17 mouse cellular contexts compared by ENCODE assay signal in genomic region chr4:133645680-133646079, GRCm38 (mm10). TPM values are rescaled to one million over a fixed set of nuclear protein-coding genes. Genes with fewer than 3 reads are reported as not detected.
DNase-seq lines count a peak whose midpoint lies in the region; ATAC-seq and TF ChIP-seq lines count a peak whose summit lies in the region.
"Had no signal": no experiment of that assay in that cellular context is flagged by ENCODE, and none has a peak within 500 bp of the region (broad histone marks: within the 10 kb centered on the region; RNA-seq: fewer than 3 reads in every experiment).

No protein-coding gene starts in this region.

- H3K27me3 ChIP-seq in heart, embryonic 10.5 days (ENCODE audit: insufficient read depth, poor library complexity, severe bottlenecking): no peaks in the 10 kb centered on the region
- H3K27me3 ChIP-seq in liver, embryonic 11.5 days (replicated peaks; ENCODE audit: control insufficient read depth, insufficient read depth, low read length): no peaks in the 10 kb centered on the region
- H3K27me3 ChIP-seq in embryonic facial prominence, embryonic 12.5 days: no peaks in the 10 kb centered on the region
- H3K27me3 ChIP-seq in limb, embryonic 12.5 days: no peaks in the 10 kb centered on the region; the same call in 1 of the 2 replicates
- H3K27me3 ChIP-seq: CH12.LX; forebrain, embryonic 15.5 days; midbrain, embryonic 12.5 days had no signal

- H3K4me1 ChIP-seq in heart, embryonic 10.5 days: peaks cover 3% of the 10 kb centered on the region; the same call in 1 of the 2 replicates
- no peaks in the 10 kb centered on the region; the same call in 1 of the 2 replicates for H3K4me1 ChIP-seq in liver, embryonic 11.5 days (replicated peaks; ENCODE audit: control insufficient read depth, insufficient read depth, low read length)
- H3K4me1 ChIP-seq in embryonic facial prominence, embryonic 12.5 days: no peaks in the 10 kb centered on the region
- no peaks in the 10 kb centered on the region for H3K4me1 ChIP-seq in limb, embryonic 12.5 days (replicated peaks)
- H3K4me1 ChIP-seq: forebrain, embryonic 15.5 days; midbrain, embryonic 12.5 days had no signal

- no peak for DNase-seq in heart, embryonic 10.5 days (ENCODE audit: low spot score)
- no peak for DNase-seq in heart, adult 18-20 months
- DNase-seq in liver, embryonic 11.5 days (ENCODE audit: low spot score): no peak
- no peak for DNase-seq in liver
- no peak for DNase-seq in gastrocnemius, adult 2 months
- no peak for DNase-seq in adrenal gland, adult 18-20 months (ENCODE audit: low spot score in 2 of 2)
- DNase-seq: adrenal gland, postnatal 14 days; cerebellum, adult 2 months; kidney, postnatal 25 days; spleen, adult 18-20 months; thymus, postnatal 4 days had no signal

- 30% methylated on average over 21 of the region's 21 CpGs for WGBS in heart, embryonic 10.5 days
- 48% methylated on average over 21 of the region's 21 CpGs for WGBS in liver, embryonic 11.5 days
- 40% methylated on average over 21 of the region's 21 CpGs for WGBS in embryonic facial prominence, embryonic 12.5 days
- 33% methylated on average over 21 of the region's 21 CpGs for WGBS in limb, embryonic 12.5 days

- no peaks in the 10 kb centered on the region for H3K36me3 ChIP-seq in heart, embryonic 10.5 days
- H3K36me3 ChIP-seq in liver, embryonic 11.5 days (ENCODE audit: control insufficient read depth, insufficient read depth, low read length): no peaks in the 10 kb centered on the region
- no peaks in the 10 kb centered on the region for H3K36me3 ChIP-seq in embryonic facial prominence, embryonic 12.5 days
- H3K36me3 ChIP-seq in limb, embryonic 12.5 days: no peaks in the 10 kb centered on the region
- H3K36me3 ChIP-seq: forebrain, embryonic 15.5 days; midbrain, embryonic 12.5 days had no signal

- H3K9ac ChIP-seq in liver, embryonic 11.5 days (ENCODE audit: low read depth, low read length): no peak overlapping the region
- no peak overlapping the region for H3K9ac ChIP-seq in embryonic facial prominence, embryonic 12.5 days
- H3K9ac ChIP-seq in limb, embryonic 12.5 days (replicated peaks): no peak overlapping the region; the same call in 1 of the 2 replicates
- H3K9ac ChIP-seq: forebrain, embryonic 15.5 days; midbrain, embryonic 12.5 days had no signal

- no peak for ATAC-seq in liver, embryonic 11.5 days (replicated peaks; ENCODE audit: low FRiP score)
- no peak for ATAC-seq in embryonic facial prominence, embryonic 12.5 days (ENCODE audit: insufficient number of reproducible peaks, insufficient read depth, low FRiP score, low TSS enrichment)
- ATAC-seq in limb, embryonic 12.5 days (ENCODE audit: insufficient number of reproducible peaks, insufficient read depth, low FRiP score, low TSS enrichment, low read depth): no peak
- ATAC-seq: forebrain, embryonic 15.5 days had no signal

- H3K9me3 ChIP-seq in heart, embryonic 10.5 days: 0 out of 2 replicates have a peak, but pooled peaks cover 4% of the 10 kb centered on the region
- H3K9me3 ChIP-seq in liver, embryonic 11.5 days (ENCODE audit: control insufficient read depth, low read length): no peaks in the 10 kb centered on the region
- 0 out of 2 replicates have a peak, but pooled peaks cover 8% of the 10 kb centered on the region for H3K9me3 ChIP-seq in embryonic facial prominence, embryonic 12.5 days
- peaks cover 12% of the 10 kb centered on the region for H3K9me3 ChIP-seq in limb, embryonic 12.5 days
- H3K9me3 ChIP-seq: forebrain, embryonic 15.5 days had no signal

- TF ChIP-seq CTCF in gastrocnemius, adult 2 months (IDR thresholded peaks at IDR 0.05): no peak

- intact Hi-C loops in gastrocnemius, adult 2 months (cut with DNase I): no loop called here

- H3K4me2 ChIP-seq in liver, embryonic 11.5 days: peak overlapping the region; percentile 13; the same call in 1 of the 2 replicates
- 0 out of 2 replicates have a peak overlapping the region, but pooled peaks have one; percentile 11 for H3K4me2 ChIP-seq in embryonic facial prominence, embryonic 12.5 days (replicated peaks)
- peak overlapping the region; percentile 32 for H3K4me2 ChIP-seq in limb, embryonic 12.5 days
- H3K4me2 ChIP-seq: forebrain, embryonic 15.5 days; midbrain, embryonic 12.5 days had no signal

- peak overlapping the region; percentile 29 for H3K4me3 ChIP-seq in heart, embryonic 10.5 days
- no peak overlapping the region for H3K4me3 ChIP-seq in liver, embryonic 11.5 days (ENCODE audit: low read depth, low read length)
- no peak overlapping the region for H3K4me3 ChIP-seq in embryonic facial prominence, embryonic 12.5 days
- H3K4me3 ChIP-seq in limb, embryonic 12.5 days (replicated peaks): no peak overlapping the region
- no peak overlapping the region for H3K4me3 ChIP-seq in gastrocnemius, adult 2 months
- H3K4me3 ChIP-seq: forebrain, embryonic 15.5 days; midbrain, embryonic 12.5 days had no signal

- H3K27ac ChIP-seq in heart, embryonic 10.5 days: no peak overlapping the region
- H3K27ac ChIP-seq in liver, embryonic 11.5 days (ENCODE audit: low read depth, low read length): no peak overlapping the region
- no peak overlapping the region for H3K27ac ChIP-seq in embryonic facial prominence, embryonic 12.5 days
- no peak overlapping the region for H3K27ac ChIP-seq in limb, embryonic 12.5 days
- H3K27ac ChIP-seq in gastrocnemius, adult 2 months: no peak overlapping the region
- H3K27ac ChIP-seq: forebrain, embryonic 15.5 days; macrophage; midbrain, embryonic 12.5 days had no signal

RNA-seq across cellular contexts. Expression of gene Zdhhc18, which starts 4.3 kb away (rescaled TPM):
- polyA plus RNA-seq in heart, embryonic 10.5 days (2016; fragmentation: Nextera tagmentation; extraction: Ambion mirVana): 1.6 and 2.9 TPM in 2 replicates
- total RNA-seq in heart, adult 18-20 months (2021): 10 to 100 TPM; 20.9 to 31.7 TPM
- 2.1 and 3.1 TPM in 2 replicates for polyA plus RNA-seq in liver, embryonic 11.5 days (2014; fragmentation: Nextera tagmentation; extraction: Ambion mirVana)
- 4.5 and 6.2 TPM in 2 replicates for polyA plus RNA-seq in embryonic facial prominence, embryonic 12.5 days (2016; fragmentation: Nextera tagmentation; extraction: Ambion mirVana)
- polyA plus RNA-seq in limb, embryonic 12.5 days (2016; fragmentation: Nextera tagmentation; extraction: Ambion mirVana): 4.0 and 7.1 TPM in 2 replicates
- 10 to 100 TPM; 25.4 to 32.3 TPM for total RNA-seq in gastrocnemius, adult 2 months (2021)
- 10 to 100 TPM; 19.6 to 34.5 TPM for total RNA-seq in adrenal gland, adult 18-20 months (2021)

RNA-seq across cellular contexts. Expression of gene Pigv, which starts 26.8 kb away (rescaled TPM):
- polyA plus RNA-seq in heart, embryonic 10.5 days (2016; fragmentation: Nextera tagmentation; extraction: Ambion mirVana): 15.2 and 16.4 TPM in 2 replicates
- 10 to 100 TPM; 12.5 to 12.7 TPM for total RNA-seq in heart, adult 18-20 months (2021)
- polyA plus RNA-seq in liver, embryonic 11.5 days (2014; fragmentation: Nextera tagmentation; extraction: Ambion mirVana): 10.7 and 15.0 TPM in 2 replicates
- polyA plus RNA-seq in embryonic facial prominence, embryonic 12.5 days (2016; fragmentation: Nextera tagmentation; extraction: Ambion mirVana): 19.7 and 20.4 TPM in 2 replicates
- polyA plus RNA-seq in limb, embryonic 12.5 days (2016; fragmentation: Nextera tagmentation; extraction: Ambion mirVana): 16.3 and 21.6 TPM in 2 replicates
- total RNA-seq in gastrocnemius, adult 2 months (2021): 10 to 100 TPM; 10.4 to 11.7 TPM
- 10 to 100 TPM; 16.3 to 20.4 TPM for total RNA-seq in adrenal gland, adult 18-20 months (2021)

RNA-seq across cellular contexts. Expression of gene Sfn, which starts 43.7 kb away (rescaled TPM):
- polyA plus RNA-seq in heart, embryonic 10.5 days (2016; fragmentation: Nextera tagmentation; extraction: Ambion mirVana): 4.3 and 12.9 TPM in 2 replicates
- 1 to 10 TPM; 1.0 to 1.4 TPM for total RNA-seq in heart, adult 18-20 months (2021)
- polyA plus RNA-seq in liver, embryonic 11.5 days (2014; fragmentation: Nextera tagmentation; extraction: Ambion mirVana): 1.7 and 3.5 TPM in 2 replicates
- polyA plus RNA-seq in embryonic facial prominence, embryonic 12.5 days (2016; fragmentation: Nextera tagmentation; extraction: Ambion mirVana): 44.4 and 52.7 TPM in 2 replicates
- polyA plus RNA-seq in limb, embryonic 12.5 days (2016; fragmentation: Nextera tagmentation; extraction: Ambion mirVana): 37.2 and 43.3 TPM in 2 replicates
- total RNA-seq in gastrocnemius, adult 2 months (2021): 1 to 10 TPM; 1.1 to 1.5 TPM
- 1 to 10 TPM; 1.4 to 1.9 TPM for total RNA-seq in adrenal gland, adult 18-20 months (2021)
